Mouse (Mus musculus): ENCODE measurements around the gene Kcnk16. TPM values are rescaled to one million over a fixed set of nuclear protein-coding genes. Genes with fewer than 3 reads are reported as not detected.

Gene Kcnk16
- total and polyA plus RNA-seq, 2 experiments from 2014 or later, result not detected

- peak; percentile 55; the same call in 1 of the 2 replicates for ATAC-seq (ENCODE audit: insufficient read depth, low read depth)
- 50% methylated on average over 8 of the region's 8 CpGs for WGBS
Measured at GRCm38 (mm10) chr14:20258185-20259113, 10.6 kb downstream of the Kcnk16 start.

GRCm38 (mm10) chr14:20250237-20251171 is 18.5 kb downstream of the Kcnk16 start:
- Histone ChIP-seq H3K9ac (replicated peaks; ENCODE audit: low read depth, low read length) (no peak overlapping the region), H3K36me3 (replicated peaks; ENCODE audit: control insufficient read depth, insufficient read depth, low read length) (no peaks in the 10 kb centered on the region), H3K27ac (ENCODE audit: low read depth) (no peak overlapping the region), H3K4me1 (ENCODE audit: control insufficient read depth, insufficient read depth) (no peaks in the 10 kb centered on the region), H3K4me3 (ENCODE audit: low read depth, low read length) (no peak overlapping the region), H3K4me2 (ENCODE audit: low read depth, low read length) (no peak overlapping the region), H3K27me3 (ENCODE audit: control insufficient read depth, insufficient read depth, low read length) (peaks cover 14% of the 10 kb centered on the region; the same call in 1 of the 2 replicates), H3K9me3 (replicated peaks; ENCODE audit: control insufficient read depth, low read length) (no peaks in the 10 kb centered on the region)
- TF ChIP-seq CTCF (IDR thresholded peaks at IDR 0.05; ENCODE audit: low read depth) (no peak), EP300 (IDR thresholded peaks at IDR 0.05; ENCODE audit: low read depth) (no peak)
- ATAC-seq (ENCODE audit: insufficient read depth, low read depth) (no peak), DNase-seq (ENCODE audit: low spot score) (no peak)
- WGBS, result 61% methylated on average over 14 of the region's 14 CpGs

More at GRCm38 (mm10) chr14:20258185-20259113, 10.6 kb downstream of the Kcnk16 start:
- Histone ChIP-seq H3K9ac (replicated peaks; ENCODE audit: low read depth, low read length) (no peak overlapping the region), H3K27me3 (ENCODE audit: control insufficient read depth, insufficient read depth, low read length) (peaks cover 8% of the 10 kb centered on the region; the same call in 1 of the 2 replicates), H3K9me3 (replicated peaks; ENCODE audit: control insufficient read depth, low read length) (no peaks in the 10 kb centered on the region), H3K36me3 (replicated peaks; ENCODE audit: control insufficient read depth, insufficient read depth, low read length) (no peaks in the 10 kb centered on the region), H3K4me3 (ENCODE audit: low read depth, low read length) (no peak overlapping the region), H3K4me1 (ENCODE audit: control insufficient read depth, insufficient read depth) (no peaks in the 10 kb centered on the region), H3K4me2 (ENCODE audit: low read depth, low read length) (no peak overlapping the region), H3K27ac (ENCODE audit: low read depth) (no peak overlapping the region)
- TF ChIP-seq CTCF (IDR thresholded peaks at IDR 0.05; ENCODE audit: low read depth) (peak; percentile 97), EP300 (IDR thresholded peaks at IDR 0.05; ENCODE audit: low read depth) (no peak)
- peak; percentile 51 for DNase-seq (ENCODE audit: low spot score)

DNA sequence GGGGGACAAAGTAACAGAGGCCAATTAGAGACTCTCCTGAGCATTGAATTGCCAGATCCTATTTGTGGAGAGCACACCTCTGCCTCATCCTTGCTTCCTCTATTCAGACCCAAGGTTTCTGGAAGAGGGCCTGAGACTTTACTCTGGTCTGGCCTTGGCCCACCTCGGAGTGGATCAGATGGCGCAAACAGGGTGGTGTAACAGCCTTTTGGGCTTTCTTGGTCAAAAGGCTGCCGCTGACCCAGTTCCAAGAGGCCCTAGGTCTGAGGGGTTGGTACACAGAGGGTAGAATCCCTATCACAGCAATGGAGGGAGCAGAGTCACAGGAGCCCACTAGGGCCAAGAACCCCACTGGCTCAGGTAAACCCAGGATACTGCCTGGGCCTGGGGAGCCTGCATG is 21.0 kb downstream of the Kcnk16 start:
- Histone ChIP-seq H3K4me1 (ENCODE audit: control insufficient read depth, insufficient read depth) (no peaks in the 10 kb centered on the region), H3K4me3 (ENCODE audit: low read depth, low read length) (no peak overlapping the region), H3K9me3 (replicated peaks; ENCODE audit: control insufficient read depth, low read length) (no peaks in the 10 kb centered on the region), H3K4me2 (ENCODE audit: low read depth, low read length) (no peak overlapping the region), H3K36me3 (replicated peaks; ENCODE audit: control insufficient read depth, insufficient read depth, low read length) (no peaks in the 10 kb centered on the region), H3K27me3 (ENCODE audit: control insufficient read depth, insufficient read depth, low read length) (peaks cover 12% of the 10 kb centered on the region; the same call in 1 of the 2 replicates), H3K9ac (replicated peaks; ENCODE audit: low read depth, low read length) (no peak overlapping the region), H3K27ac (ENCODE audit: low read depth) (no peak overlapping the region)
- 89% methylated on average over 3 of the region's 3 CpGs for WGBS
- ATAC-seq (ENCODE audit: insufficient read depth, low read depth) (no peak), DNase-seq (ENCODE audit: low spot score) (no peak)
- TF ChIP-seq CTCF (IDR thresholded peaks at IDR 0.05; ENCODE audit: low read depth), result no peak
- no peak for TF ChIP-seq EP300 (IDR thresholded peaks at IDR 0.05; ENCODE audit: low read depth)

DNA sequence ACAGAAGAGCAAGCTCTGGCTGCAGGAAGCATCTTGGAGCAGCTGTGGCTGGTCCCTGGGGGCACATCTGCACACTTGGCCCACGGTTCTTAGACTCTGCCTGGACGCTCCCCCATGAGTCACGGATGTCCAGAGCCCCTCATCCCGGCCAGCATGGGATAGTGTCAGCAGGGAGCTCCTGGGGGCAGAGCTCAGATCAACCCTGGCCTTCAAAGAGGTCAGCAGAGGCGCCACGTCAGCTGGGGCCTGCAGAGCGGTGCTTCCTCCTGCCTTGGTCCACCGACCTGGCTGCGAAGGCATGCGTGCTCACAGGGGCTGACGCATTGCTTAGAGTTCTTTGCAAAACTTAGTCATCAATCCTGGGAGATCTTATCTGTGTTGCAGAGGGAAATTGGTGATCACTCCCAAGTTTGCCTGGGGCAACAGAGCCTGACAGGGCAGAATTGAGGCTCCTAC is 22.2 kb downstream of the Kcnk16 start:
- H3K4me3 ChIP-seq (ENCODE audit: low read depth, low read length), result no peak overlapping the region
- 0 out of 2 replicates have a peak, but pooled peaks cover 2% of the 10 kb centered on the region for H3K27me3 ChIP-seq (ENCODE audit: control insufficient read depth, insufficient read depth, low read length)
- no peak overlapping the region for H3K27ac ChIP-seq (ENCODE audit: low read depth)
- no peak overlapping the region for H3K9ac ChIP-seq (replicated peaks; ENCODE audit: low read depth, low read length)
- no peaks in the 10 kb centered on the region for H3K9me3 ChIP-seq (replicated peaks; ENCODE audit: control insufficient read depth, low read length)
- no peak overlapping the region for H3K4me2 ChIP-seq (ENCODE audit: low read depth, low read length)
- TF ChIP-seq CTCF (IDR thresholded peaks at IDR 0.05; ENCODE audit: low read depth), result no peak
- no peak for TF ChIP-seq EP300 (IDR thresholded peaks at IDR 0.05; ENCODE audit: low read depth)
- ATAC-seq (ENCODE audit: insufficient read depth, low read depth) (peak; percentile 47; the same call in 1 of the 2 replicates), DNase-seq (ENCODE audit: low spot score) (no peak)
- no peaks in the 10 kb centered on the region for H3K36me3 ChIP-seq (replicated peaks; ENCODE audit: control insufficient read depth, insufficient read depth, low read length)
- WGBS, result 70% methylated on average over 11 of the region's 11 CpGs
- H3K4me1 ChIP-seq (ENCODE audit: control insufficient read depth, insufficient read depth), result no peaks in the 10 kb centered on the region

DNA sequence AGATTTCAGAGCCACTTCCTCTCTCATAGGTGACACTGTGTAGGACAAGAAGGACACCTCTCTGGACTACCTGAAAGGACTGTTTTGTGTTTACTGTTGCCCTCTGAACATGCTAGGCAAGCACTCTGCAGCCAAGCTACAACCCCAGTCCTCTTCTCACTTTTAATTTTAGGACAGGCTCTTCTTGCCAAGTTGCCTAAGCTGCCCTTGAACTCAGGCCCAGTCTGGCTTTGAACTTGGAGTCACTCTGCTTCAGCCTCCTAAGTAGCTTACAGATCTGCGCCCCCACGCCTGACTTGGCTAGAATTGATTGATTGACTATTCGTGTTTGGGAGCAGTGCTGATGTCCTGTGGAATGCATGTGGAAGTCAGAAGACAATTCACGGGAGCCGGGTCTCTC is 23.1 kb downstream of the Kcnk16 start:
- H3K4me1 ChIP-seq (ENCODE audit: control insufficient read depth, insufficient read depth), result no peaks in the 10 kb centered on the region
- H3K4me3 ChIP-seq (ENCODE audit: low read depth, low read length), result no peak overlapping the region
- no peak for TF ChIP-seq CTCF (IDR thresholded peaks at IDR 0.05; ENCODE audit: low read depth)
- no peak for TF ChIP-seq EP300 (IDR thresholded peaks at IDR 0.05; ENCODE audit: low read depth)
- DNase-seq (ENCODE audit: low spot score) (no peak), ATAC-seq (ENCODE audit: insufficient read depth, low read depth) (no peak)
- 76% methylated on average over 5 of the region's 5 CpGs for WGBS
- no peak overlapping the region for H3K27ac ChIP-seq (ENCODE audit: low read depth)
- no peak overlapping the region for H3K9ac ChIP-seq (replicated peaks; ENCODE audit: low read depth, low read length)
- no peaks in the 10 kb centered on the region for H3K36me3 ChIP-seq (replicated peaks; ENCODE audit: control insufficient read depth, insufficient read depth, low read length)
- no peaks in the 10 kb centered on the region for H3K27me3 ChIP-seq (ENCODE audit: control insufficient read depth, insufficient read depth, low read length)
- no peak overlapping the region for H3K4me2 ChIP-seq (ENCODE audit: low read depth, low read length)
- no peaks in the 10 kb centered on the region for H3K9me3 ChIP-seq (replicated peaks; ENCODE audit: control insufficient read depth, low read length)
